Mouse (Mus musculus): ENCODE measurements around the gene Acss2.
A peak's percentile ranks its signal among the peaks of the same experiment; 100 is the strongest.

DNA sequence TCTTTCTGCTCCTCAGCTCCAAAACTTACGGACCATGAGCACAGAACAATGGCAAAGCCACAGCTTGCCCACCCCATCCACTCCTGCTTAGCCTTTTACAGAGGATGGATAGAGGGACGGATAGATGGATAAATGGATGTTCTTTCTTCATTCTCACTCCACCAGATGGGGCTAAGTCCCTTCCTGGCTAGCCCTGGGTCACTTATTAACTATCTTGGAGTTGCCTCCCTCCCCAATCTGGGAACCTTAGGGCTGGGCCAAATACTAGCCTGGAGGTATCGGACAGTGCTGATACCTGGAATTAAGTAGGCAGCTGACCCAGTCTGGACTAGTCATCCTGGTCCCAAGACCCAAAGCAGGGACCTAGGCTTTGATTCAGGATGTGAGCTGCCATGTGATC is 86.0 kb downstream of the Acss2 start:
- TF ChIP-seq CTCF (IDR thresholded peaks at IDR 0.05; ENCODE audit: low read depth) (peak; percentile 64), EP300 (IDR thresholded peaks at IDR 0.05; ENCODE audit: low read depth) (no peak)

All from heart, postnatal 0 days (tissue).